Mouse (Mus musculus): Measurements from ENCODE around the gene Ints1. TPM values are rescaled to one million over a fixed set of nuclear protein-coding genes. Genes with fewer than 3 reads are reported as not detected.

The Ints1 gene
- total and polyA plus RNA-seq, 3 experiments, result 35.1 to 40.9 (median 40.2) TPM

DNA sequence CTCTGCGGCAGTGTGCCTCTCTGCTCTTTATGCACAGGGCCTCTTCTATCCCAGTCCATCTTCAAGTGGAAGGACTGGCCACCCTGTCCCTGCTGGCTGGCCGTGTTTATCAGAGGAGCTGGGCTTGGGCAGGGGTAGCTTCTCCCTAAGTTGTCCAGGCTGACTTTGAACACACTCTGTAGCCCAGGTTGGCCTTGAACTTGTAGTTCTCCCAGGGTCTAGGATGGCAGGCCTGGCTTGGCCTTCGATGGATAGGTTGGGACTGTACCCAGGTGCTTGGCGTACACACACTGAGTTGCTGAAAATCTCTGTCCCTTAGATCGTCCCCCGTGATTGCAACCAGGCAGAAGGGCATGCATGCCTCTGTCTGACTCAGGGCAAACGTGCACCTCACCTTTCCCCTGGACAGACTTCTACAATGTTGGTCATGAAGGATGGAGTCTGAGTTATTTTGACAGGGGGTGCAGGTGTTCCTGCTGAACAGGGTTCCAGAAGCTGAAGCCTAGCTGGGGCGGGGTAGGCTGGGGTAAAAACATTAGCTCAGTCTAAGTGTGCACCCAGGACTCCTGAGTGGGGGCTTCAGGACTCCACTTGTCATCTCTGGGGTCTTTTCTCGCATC lies 20.6 kb upstream of the Ints1 start:
- intact Hi-C loops (cut with DNase I), result loop anchor here (10.0 kb wide), 1 partner anchor 411 kb away; no protein-coding TSS in a partner anchor
- WGBS, result 56% methylated on average over 9 of the region's 9 CpGs
- peaks cover 5% of the 10 kb centered on the region; the same call in 1 of the 2 replicates for H3K79me2 ChIP-seq (replicated peaks; ENCODE audit: control insufficient read depth, insufficient read depth, low read length)
- H3K9ac ChIP-seq (ENCODE audit: low read depth, low read length), result peak overlapping the region; percentile 71
- no peak for TF ChIP-seq CTCF (IDR thresholded peaks at IDR 0.05)
- no peak for TF ChIP-seq POLR2A (IDR thresholded peaks at IDR 0.05; ENCODE audit: insufficient read depth, low read depth, low read length)
- TF ChIP-seq EP300 (IDR thresholded peaks at IDR 0.05; ENCODE audit: insufficient read depth, low read depth, low read length), result no peak
- H3K27ac ChIP-seq, result peak overlapping the region; percentile 99
- DNase-seq, result peak in 1 of 2 experiments; percentile 57
- peaks cover 45% of the 10 kb centered on the region for H3K4me1 ChIP-seq (ENCODE audit: control insufficient read depth, insufficient read depth, low read length)
- H3K27me3 ChIP-seq (ENCODE audit: control insufficient read depth, insufficient read depth, low read length), result no peaks in the 10 kb centered on the region
- H3K36me3 ChIP-seq (ENCODE audit: control insufficient read depth, insufficient read depth, low read length), result no peaks in the 10 kb centered on the region; the same call in 1 of the 2 replicates
- peak overlapping the region; percentile 50 for H3K4me3 ChIP-seq

GRCm38 (mm10) chr5:139794938-139795337 lies 19.5 kb upstream of the Ints1 start:
- Histone ChIP-seq H3K27me3 (ENCODE audit: control insufficient read depth, insufficient read depth, low read length) (no peaks in the 10 kb centered on the region), H3K4me1 (ENCODE audit: control insufficient read depth, insufficient read depth, low read length) (peaks cover 45% of the 10 kb centered on the region), H3K9ac (ENCODE audit: low read depth, low read length) (peak overlapping the region; percentile 71), H3K36me3 (ENCODE audit: control insufficient read depth, insufficient read depth, low read length) (no peaks in the 10 kb centered on the region; the same call in 1 of the 2 replicates), H3K79me2 (replicated peaks; ENCODE audit: control insufficient read depth, insufficient read depth, low read length) (peaks cover 2% of the 10 kb centered on the region; the same call in 1 of the 2 replicates), H3K4me3 (no peak overlapping the region), H3K27ac (peak overlapping the region; percentile 99)
- WGBS, result 19% methylated on average over 10 of the region's 10 CpGs
- intact Hi-C loops (cut with DNase I), result loop anchor here (10.0 kb wide), 1 partner anchor 410 kb away; no protein-coding TSS in a partner anchor
- peak; percentile 73 to 82 for DNase-seq
- TF ChIP-seq EP300 (IDR thresholded peaks at IDR 0.05; ENCODE audit: insufficient read depth, low read depth, low read length), result 0 out of 2 replicates have a peak, but pooled peaks have one; percentile 31
- no peak for TF ChIP-seq CTCF (IDR thresholded peaks at IDR 0.05)
- peak; percentile 47; the same call in 1 of the 2 replicates for TF ChIP-seq POLR2A (IDR thresholded peaks at IDR 0.05; ENCODE audit: insufficient read depth, low read depth, low read length)

- intact Hi-C loops (cut with DNase I), result loop anchor here (10.0 kb wide), 1 partner anchor 409 kb away; no protein-coding TSS in a partner anchor
- WGBS, result 81% methylated on average over 5 of the region's 5 CpGs
- peak overlapping the region; percentile 93 for H3K4me3 ChIP-seq
- no peaks in the 10 kb centered on the region; the same call in 1 of the 2 replicates for H3K36me3 ChIP-seq (ENCODE audit: control insufficient read depth, insufficient read depth, low read length)
- DNase-seq, result peak in 1 of 2 experiments; percentile 38
- H3K79me2 ChIP-seq (replicated peaks; ENCODE audit: control insufficient read depth, insufficient read depth, low read length), result peaks cover 2% of the 10 kb centered on the region; the same call in 1 of the 2 replicates
- peak overlapping the region; percentile 36; the same call in 1 of the 2 replicates for H3K9ac ChIP-seq (ENCODE audit: low read depth, low read length)
- peak overlapping the region; percentile 99 for H3K27ac ChIP-seq
- H3K4me1 ChIP-seq (ENCODE audit: control insufficient read depth, insufficient read depth, low read length), result peaks cover 45% of the 10 kb centered on the region
- H3K27me3 ChIP-seq (ENCODE audit: control insufficient read depth, insufficient read depth, low read length), result no peaks in the 10 kb centered on the region
- TF ChIP-seq EP300 (IDR thresholded peaks at IDR 0.05; ENCODE audit: insufficient read depth, low read depth, low read length), result no peak
- no peak for TF ChIP-seq CTCF (IDR thresholded peaks at IDR 0.05)
- TF ChIP-seq POLR2A (IDR thresholded peaks at IDR 0.05; ENCODE audit: insufficient read depth, low read depth, low read length), result no peak
These were observed 18.7 kb upstream of the Ints1 start for GRCm38 (mm10) chr5:139794137-139794536.

GRCm38 (mm10) chr5:139793338-139794089 lies 18.0 kb upstream of the Ints1 start:
- WGBS, result 11% methylated on average over 11 of the region's 11 CpGs
- H3K79me2 ChIP-seq (replicated peaks; ENCODE audit: control insufficient read depth, insufficient read depth, low read length), result peaks cover 2% of the 10 kb centered on the region; the same call in 1 of the 2 replicates
- H3K27me3 ChIP-seq (ENCODE audit: control insufficient read depth, insufficient read depth, low read length), result no peaks in the 10 kb centered on the region
- H3K36me3 ChIP-seq (ENCODE audit: control insufficient read depth, insufficient read depth, low read length), result no peaks in the 10 kb centered on the region; the same call in 1 of the 2 replicates
- H3K4me1 ChIP-seq (ENCODE audit: control insufficient read depth, insufficient read depth, low read length), result peaks cover 43% of the 10 kb centered on the region
- intact Hi-C loops (cut with DNase I), result loop anchor here (10.0 kb wide), 1 partner anchor 409 kb away; no protein-coding TSS in a partner anchor
- DNase-seq, result peak; percentile 69 to 73
- H3K4me3 ChIP-seq, result peak overlapping the region; percentile 93
- TF ChIP-seq CTCF (IDR thresholded peaks at IDR 0.05), result no peak
- 0 out of 2 replicates have a peak, but pooled peaks have one; percentile 73 for TF ChIP-seq EP300 (IDR thresholded peaks at IDR 0.05; ENCODE audit: insufficient read depth, low read depth, low read length)
- peak; percentile 58; the same call in 1 of the 2 replicates for TF ChIP-seq POLR2A (IDR thresholded peaks at IDR 0.05; ENCODE audit: insufficient read depth, low read depth, low read length)
- H3K27ac ChIP-seq, result peak overlapping the region; percentile 99
- peak overlapping the region; percentile 36 for H3K9ac ChIP-seq (ENCODE audit: low read depth, low read length)

- peaks cover 2% of the 10 kb centered on the region; the same call in 1 of the 2 replicates for H3K79me2 ChIP-seq (replicated peaks; ENCODE audit: control insufficient read depth, insufficient read depth, low read length)
- no peaks in the 10 kb centered on the region for H3K27me3 ChIP-seq (ENCODE audit: control insufficient read depth, insufficient read depth, low read length)
- TF ChIP-seq EP300 (IDR thresholded peaks at IDR 0.05; ENCODE audit: insufficient read depth, low read depth, low read length) (no peak), POLR2A (IDR thresholded peaks at IDR 0.05; ENCODE audit: insufficient read depth, low read depth, low read length) (no peak), CTCF (IDR thresholded peaks at IDR 0.05) (no peak)
- WGBS, result 0% methylated on average over 3 of the region's 3 CpGs
- H3K36me3 ChIP-seq (ENCODE audit: control insufficient read depth, insufficient read depth, low read length), result no peaks in the 10 kb centered on the region; the same call in 1 of the 2 replicates
- intact Hi-C loops (cut with DNase I), result loop anchor here (10.0 kb wide), 1 partner anchor 408 kb away; no protein-coding TSS in a partner anchor
- DNase-seq, result no peak
- H3K4me3 ChIP-seq, result peak overlapping the region; percentile 93
- peak overlapping the region; percentile 99 for H3K27ac ChIP-seq
- peaks cover 40% of the 10 kb centered on the region for H3K4me1 ChIP-seq (ENCODE audit: control insufficient read depth, insufficient read depth, low read length)
- peak overlapping the region; percentile 90 for H3K9ac ChIP-seq (ENCODE audit: low read depth, low read length)
These were observed 17.5 kb upstream of the Ints1 start for GRCm38 (mm10) chr5:139792966-139793337.
